Mouse (Mus musculus): ENCODE results near the gene Gm8773. TPM values are rescaled to one million over a fixed set of nuclear protein-coding genes. Genes with fewer than 3 reads are reported as not detected.

Gm8773 gene
- polyA plus RNA-seq, 1 experiment: not detected

DNA sequence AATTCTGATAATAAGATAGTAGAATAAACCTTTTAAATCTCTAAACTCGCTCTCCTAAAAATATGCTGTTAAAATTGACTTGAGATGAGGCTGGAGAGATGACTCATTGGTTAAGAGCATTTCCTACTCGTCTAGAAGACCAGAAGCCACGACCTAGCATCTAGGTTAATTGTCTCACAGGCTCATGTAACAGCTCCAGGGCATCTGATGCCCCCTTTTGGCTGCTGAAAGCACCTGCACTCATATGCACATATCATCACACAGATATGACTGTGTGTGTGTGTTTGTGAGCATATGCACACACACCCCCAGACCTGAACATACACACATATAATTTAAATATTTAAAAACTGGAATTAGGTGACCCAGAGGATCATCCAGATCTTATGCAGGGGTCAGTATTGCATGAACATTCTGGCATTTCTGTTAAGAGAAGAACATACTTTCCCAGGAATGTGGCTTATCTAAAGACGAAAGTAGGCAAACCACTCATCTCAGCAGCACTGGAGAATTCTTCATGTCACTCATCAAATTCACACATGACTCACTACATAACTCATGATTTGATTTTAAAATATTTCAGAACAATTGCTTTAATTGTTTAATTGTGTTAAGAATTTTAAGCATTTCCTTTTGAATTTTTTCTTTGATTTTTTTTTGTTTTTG lies 12.4 kb upstream of the Gm8773 start:
- Histone ChIP-seq H3K27ac (ENCODE audit: control insufficient read depth, insufficient read depth, low read depth, low read length, poor library complexity) (no peak overlapping the region), H3K4me3 (replicated peaks; ENCODE audit: control insufficient read depth, low read depth, low read length) (no peak overlapping the region), H3K4me1 (ENCODE audit: control insufficient read depth, insufficient read depth, low read length) (no peaks in the 10 kb centered on the region; the same call in 1 of the 2 replicates)
- TF ChIP-seq POLR2A (IDR thresholded peaks at IDR 0.05; ENCODE audit: borderline replicate concordance, control insufficient read depth, low read depth, low read length) (no peak), CTCF (IDR thresholded peaks at IDR 0.05; ENCODE audit: control insufficient read depth, insufficient read depth, low read length) (no peak)
- WGBS: 66% methylated on average over 4 of the region's 4 CpGs

DNA sequence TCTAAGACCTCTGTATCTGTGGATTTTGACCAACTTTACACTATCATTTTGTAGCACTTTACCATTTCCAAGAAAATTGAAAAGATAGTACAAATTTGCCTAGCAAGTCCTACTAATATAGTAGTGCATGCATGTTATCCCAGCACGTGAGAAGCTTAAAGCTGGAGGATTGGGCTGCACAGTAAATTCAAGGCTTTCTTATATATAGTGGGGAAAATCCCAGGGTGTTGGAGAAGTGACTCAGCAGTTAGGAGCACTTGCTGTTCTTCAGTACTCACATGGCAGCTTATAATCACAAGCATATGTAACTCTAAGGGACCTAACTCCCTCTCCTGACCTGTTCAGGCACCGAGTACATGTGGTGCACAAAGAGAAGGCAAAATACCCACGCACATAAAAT lies 11.2 kb upstream of the Gm8773 start:
- no peaks in the 10 kb centered on the region; the same call in 1 of the 2 replicates for H3K4me1 ChIP-seq (ENCODE audit: control insufficient read depth, insufficient read depth, low read length)
- TF ChIP-seq POLR2A (IDR thresholded peaks at IDR 0.05; ENCODE audit: borderline replicate concordance, control insufficient read depth, low read depth, low read length): no peak
- no peak for TF ChIP-seq CTCF (IDR thresholded peaks at IDR 0.05; ENCODE audit: control insufficient read depth, insufficient read depth, low read length)
- WGBS: 56% methylated on average over 3 of the region's 3 CpGs
- no peak overlapping the region for H3K4me3 ChIP-seq (replicated peaks; ENCODE audit: control insufficient read depth, low read depth, low read length)
- H3K27ac ChIP-seq (ENCODE audit: control insufficient read depth, insufficient read depth, low read depth, low read length, poor library complexity): no peak overlapping the region

DNA sequence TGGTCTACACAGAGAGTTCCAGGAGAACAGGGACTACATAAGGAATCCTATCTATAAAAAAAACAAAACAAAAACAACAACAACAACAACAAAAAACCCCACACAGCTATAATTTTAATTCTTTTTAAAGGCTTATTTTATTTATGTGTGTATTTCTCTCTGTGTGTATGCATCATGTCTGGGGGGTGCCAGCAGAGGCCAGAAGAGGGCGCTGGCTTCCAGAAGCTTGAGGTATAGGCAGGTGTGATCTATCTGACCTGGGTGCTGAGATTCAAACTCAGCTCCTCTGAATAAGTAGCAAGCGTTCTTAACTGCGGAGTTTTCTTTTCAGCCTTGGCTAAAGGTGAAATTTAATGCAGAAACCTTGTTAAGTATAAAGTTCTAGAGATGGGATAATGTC lies 14.1 kb downstream of the Gm8773 start:
- Histone ChIP-seq H3K27ac (ENCODE audit: control insufficient read depth, insufficient read depth, low read depth, low read length, poor library complexity) (no peak overlapping the region), H3K4me1 (ENCODE audit: control insufficient read depth, insufficient read depth, low read length) (no peaks in the 10 kb centered on the region), H3K4me3 (replicated peaks; ENCODE audit: control insufficient read depth, low read depth, low read length) (no peak overlapping the region)
- WGBS: 65% methylated on average over 3 of the region's 3 CpGs
- TF ChIP-seq CTCF (IDR thresholded peaks at IDR 0.05; ENCODE audit: control insufficient read depth, insufficient read depth, low read length) (no peak), POLR2A (IDR thresholded peaks at IDR 0.05; ENCODE audit: borderline replicate concordance, control insufficient read depth, low read depth, low read length) (no peak)

DNA sequence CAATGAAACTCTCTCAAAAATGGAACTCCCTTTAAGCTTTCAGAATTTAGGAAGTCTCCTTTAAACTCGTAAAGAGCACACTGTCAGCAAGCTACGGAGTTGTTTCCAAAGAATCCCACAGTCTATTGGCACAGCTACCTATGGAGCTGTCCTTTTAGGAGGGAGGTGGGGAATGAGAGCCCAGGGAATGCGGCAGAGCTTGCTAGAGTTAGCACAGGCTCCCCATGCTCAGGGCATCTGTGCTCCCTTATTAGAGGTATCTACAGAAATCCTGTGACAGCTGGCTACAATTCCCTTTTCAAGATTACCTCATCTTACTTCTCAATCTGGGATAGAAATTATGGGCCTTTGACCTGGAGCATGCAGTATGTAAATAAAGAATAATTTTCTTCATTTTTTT lies 36.9 kb downstream of the Gm8773 start:
- no peak overlapping the region for H3K4me3 ChIP-seq (replicated peaks; ENCODE audit: control insufficient read depth, low read depth, low read length)
- 57% methylated on average over 3 of the region's 3 CpGs for WGBS
- H3K4me1 ChIP-seq (ENCODE audit: control insufficient read depth, insufficient read depth, low read length): no peaks in the 10 kb centered on the region
- TF ChIP-seq POLR2A (IDR thresholded peaks at IDR 0.05; ENCODE audit: borderline replicate concordance, control insufficient read depth, low read depth, low read length) (no peak), CTCF (IDR thresholded peaks at IDR 0.05; ENCODE audit: control insufficient read depth, insufficient read depth, low read length) (no peak)
- no peak overlapping the region for H3K27ac ChIP-seq (ENCODE audit: control insufficient read depth, insufficient read depth, low read depth, low read length, poor library complexity)

DNA sequence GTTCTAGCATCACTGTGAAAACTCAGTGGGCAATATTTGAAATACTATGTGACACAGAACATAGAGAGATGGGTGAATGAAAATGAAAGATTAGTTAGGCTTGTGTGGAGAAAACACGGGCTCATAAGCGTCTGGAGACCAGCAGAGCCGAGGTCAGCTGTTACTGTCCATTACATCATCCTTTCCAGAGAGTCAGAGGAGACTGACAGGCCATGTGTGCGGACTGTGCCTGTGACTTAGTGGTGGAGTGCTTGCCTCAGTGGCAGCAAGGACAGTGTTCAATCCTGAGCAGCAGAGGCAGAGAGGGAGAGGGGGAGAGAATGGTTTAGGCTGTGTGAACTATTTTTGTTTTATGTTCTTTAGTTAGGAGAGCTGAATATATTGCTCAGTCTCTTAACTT lies 44.7 kb downstream of the Gm8773 start:
- no peak overlapping the region for H3K4me3 ChIP-seq (replicated peaks; ENCODE audit: control insufficient read depth, low read depth, low read length)
- no peak overlapping the region for H3K27ac ChIP-seq (ENCODE audit: control insufficient read depth, insufficient read depth, low read depth, low read length, poor library complexity)
- 61% methylated on average over 4 of the region's 4 CpGs for WGBS
- H3K4me1 ChIP-seq (ENCODE audit: control insufficient read depth, insufficient read depth, low read length): no peaks in the 10 kb centered on the region
- TF ChIP-seq CTCF (IDR thresholded peaks at IDR 0.05; ENCODE audit: control insufficient read depth, insufficient read depth, low read length) (no peak), POLR2A (IDR thresholded peaks at IDR 0.05; ENCODE audit: borderline replicate concordance, control insufficient read depth, low read depth, low read length) (no peak)

DNA sequence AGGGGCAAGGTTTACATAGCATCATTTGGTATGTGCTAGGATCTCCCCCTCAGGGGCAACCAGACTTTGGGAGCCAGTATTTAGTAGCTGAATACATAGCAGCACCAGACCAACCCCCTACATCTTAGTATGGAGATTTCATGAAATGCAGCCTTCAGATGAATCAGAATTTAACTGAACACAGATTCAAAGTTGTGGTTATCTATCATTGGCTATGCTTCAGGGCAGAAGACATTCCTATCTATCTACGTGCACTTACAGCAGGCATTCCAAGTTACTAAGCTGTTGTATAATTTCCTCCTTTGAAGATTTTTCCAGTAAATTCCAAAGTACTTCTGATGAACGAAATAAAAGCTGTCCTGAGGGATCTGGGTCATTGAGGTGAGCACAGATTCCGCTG lies 51.9 kb downstream of the Gm8773 start:
- Histone ChIP-seq H3K4me3 (replicated peaks; ENCODE audit: control insufficient read depth, low read depth, low read length) (no peak overlapping the region), H3K4me1 (ENCODE audit: control insufficient read depth, insufficient read depth, low read length) (no peaks in the 10 kb centered on the region), H3K27ac (ENCODE audit: control insufficient read depth, insufficient read depth, low read depth, low read length, poor library complexity) (no peak overlapping the region)
- WGBS: 72% methylated on average over 3 of the region's 3 CpGs
- no peak for TF ChIP-seq POLR2A (IDR thresholded peaks at IDR 0.05; ENCODE audit: borderline replicate concordance, control insufficient read depth, low read depth, low read length)
- TF ChIP-seq CTCF (IDR thresholded peaks at IDR 0.05; ENCODE audit: control insufficient read depth, insufficient read depth, low read length): no peak

Other genes starting within 250 kb of the Gm8773 start
- gene Cdk14, start 153.5 kb upstream of the Gm8773 start, polyA plus RNA-seq (2011; ENCODE audit: insufficient read depth, insufficient read length, low replicate concordance, missing spikeins): 1.0 and 2.1 TPM in 2 replicates
- gene 1700015F17Rik, start 94.7 kb upstream of the Gm8773 start, polyA plus RNA-seq (2011; ENCODE audit: insufficient read depth, insufficient read length, low replicate concordance, missing spikeins): not detected in 2 replicates
- 1.1 and 1.9 TPM in 2 replicates for gene Cldn12, start 58.8 kb upstream of the Gm8773 start, polyA plus RNA-seq (2011; ENCODE audit: insufficient read depth, insufficient read length, low replicate concordance, missing spikeins)
- 6.0 and 14.4 TPM in 2 replicates for gene Gtpbp10, start 14.3 kb upstream of the Gm8773 start, polyA plus RNA-seq (2011; ENCODE audit: insufficient read depth, insufficient read length, low replicate concordance, missing spikeins)
- not detected in 2 replicates for gene Cfap69, start 90.4 kb downstream of the Gm8773 start, polyA plus RNA-seq (2011; ENCODE audit: insufficient read depth, insufficient read length, low replicate concordance, missing spikeins)
- gene Steap2, start 120.8 kb downstream of the Gm8773 start, polyA plus RNA-seq (2011; ENCODE audit: insufficient read depth, insufficient read length, low replicate concordance, missing spikeins): 0.75 TPM in 1 of 2 replicates, not detected in the other
- gene Steap1, start 175.5 kb downstream of the Gm8773 start, polyA plus RNA-seq (2011; ENCODE audit: insufficient read depth, insufficient read length, low replicate concordance, missing spikeins): not detected in 2 replicates